ENCODE assay signal across 21 mouse cellular contexts in genomic region chr19:27176558-27176957, GRCm38 (mm10). TPM values are rescaled to one million over a fixed set of nuclear protein-coding genes. Genes with fewer than 3 reads are reported as not detected.
DNase-seq lines count a peak whose midpoint lies in the region; ATAC-seq and TF ChIP-seq lines count a peak whose summit lies in the region.
"Had no signal": no experiment of that assay in that cellular context is flagged by ENCODE, and none has a peak within 500 bp of the region (broad histone marks: within the 10 kb centered on the region; RNA-seq: fewer than 3 reads in every experiment).

No protein-coding gene starts in this region.

- CTCF ChIA-PET in Patski (lab: Charles Lee) = no interaction called here

- no peak overlapping the region for H3K4me3 ChIP-seq in heart, embryonic 12.5 days
- H3K4me3 ChIP-seq: erythroblast, embryonic 14.5 days; forebrain, embryonic 15.5 days; heart, embryonic 13.5 days; hindbrain, embryonic 15.5 days; layer of hippocampus, adult 2 months; limb, embryonic 12.5 days had no signal

- no peak overlapping the region for H3K4me2 ChIP-seq in heart, embryonic 12.5 days
- H3K4me2 ChIP-seq: forebrain, embryonic 15.5 days; heart, embryonic 13.5 days; hindbrain, embryonic 15.5 days; limb, embryonic 12.5 days had no signal

- no peaks in the 10 kb centered on the region for H3K9me3 ChIP-seq in heart, embryonic 12.5 days (replicated peaks)
- H3K9me3 ChIP-seq: forebrain, embryonic 15.5 days; heart, embryonic 13.5 days; hindbrain, embryonic 15.5 days; limb, embryonic 12.5 days had no signal

- H3K4me1 ChIP-seq in heart, embryonic 12.5 days (replicated peaks) = peaks cover 4% of the 10 kb centered on the region
- H3K4me1 ChIP-seq: hindbrain, embryonic 15.5 days; limb, embryonic 12.5 days had no signal

- in situ Hi-C loops in Patski (cut with MboI; ENCODE audit: low pct_unique_long_range_greater_than_20kb) = no loop called here

- H3K36me3 ChIP-seq in heart, embryonic 12.5 days = no peaks in the 10 kb centered on the region
- H3K36me3 ChIP-seq: forebrain, embryonic 15.5 days; heart, embryonic 13.5 days; hindbrain, embryonic 15.5 days; limb, embryonic 12.5 days had no signal

- no peaks in the 10 kb centered on the region for H3K27me3 ChIP-seq in heart, embryonic 12.5 days (replicated peaks)
- no peaks in the 10 kb centered on the region for H3K27me3 ChIP-seq in Patski
- H3K27me3 ChIP-seq: forebrain, embryonic 15.5 days; heart, embryonic 13.5 days; hindbrain, embryonic 15.5 days; limb, embryonic 12.5 days had no signal

- peak; percentile 33 for DNase-seq in heart, adult 8-10 months (ENCODE audit: low spot score)
- DNase-seq in Patski (ENCODE audit: low read depth, low spot score) = peak; percentile 67
- DNase-seq in heart, postnatal 4 days = peak; percentile 18
- DNase-seq in lung, postnatal 4 days = peak; percentile 37 to 54
- no peak for DNase-seq in thymus, postnatal 14 days
- DNase-seq in layer of hippocampus, postnatal 10 days (ENCODE audit: low spot score in 2 of 2) = no peak
- no peak for DNase-seq in kidney, adult 9 months
- DNase-seq: cerebellum, adult 18-20 months; midbrain, embryonic 14.5 days; thymus, postnatal 36 days had no signal

- ATAC-seq in heart, embryonic 12.5 days (ENCODE audit: insufficient number of reproducible peaks, low FRiP score) = no peak
- ATAC-seq in Patski = peak; percentile 65
- ATAC-seq: forebrain, embryonic 15.5 days; intestine, embryonic 16.5 days had no signal

- no peak overlapping the region for H3K27ac ChIP-seq in heart, embryonic 12.5 days (ENCODE audit: poor library complexity, severe bottlenecking)
- H3K27ac ChIP-seq: forebrain, embryonic 15.5 days; heart, embryonic 13.5 days; hindbrain, embryonic 15.5 days; kidney, postnatal 0 days; layer of hippocampus, adult 2 months; limb, embryonic 12.5 days; liver, embryonic 14.5 days; stomach, postnatal 0 days had no signal

- H3K9ac ChIP-seq in heart, embryonic 12.5 days = no peak overlapping the region
- H3K9ac ChIP-seq: forebrain, embryonic 15.5 days; heart, embryonic 13.5 days; hindbrain, embryonic 15.5 days; limb, embryonic 12.5 days; liver, embryonic 14.5 days had no signal

- POLR2A ChIA-PET in Patski (lab: Charles Lee) = no interaction called here

- 71% methylated on average over 4 of the region's 4 CpGs for WGBS in heart, embryonic 12.5 days

- no peak for TF ChIP-seq CTCF in Patski (IDR thresholded peaks at IDR 0.05)

RNA-seq across cellular contexts. Expression of gene Vldlr, which starts 39.7 kb away (rescaled TPM):
- 100 to 1,000 TPM; 229 to 259 (median 251) TPM for total RNA-seq in heart, adult 8-10 months (2022)
- polyA plus RNA-seq in heart, embryonic 12.5 days (2016; fragmentation: Nextera tagmentation; extraction: Ambion mirVana) = 21.9 and 23.7 TPM in 2 replicates
- polyA plus RNA-seq in Patski (2021) = 126 TPM
- 100 to 1,000 TPM; 117 to 122 TPM for total RNA-seq in heart, postnatal 4 days (2021)
- total RNA-seq in layer of hippocampus, postnatal 10 days (2021) = 10 to 100 TPM; 54.2 to 56.9 TPM
- polyA plus RNA-seq: erythroblast, embryonic 14.5 days had no signal

Comparison
In these comparisons a context has a peak if more than half of its experiments do, and no peak if none do; other contexts are left out.
1. DNase-seq: peak in heart, adult 8-10 months (single experiment), Patski (single experiment), heart, postnatal 4 days (single experiment) and lung, postnatal 4 days (2 of 2); none in thymus, postnatal 14 days (single experiment), layer of hippocampus, postnatal 10 days (0 of 2) and kidney, adult 9 months (single experiment).